Mouse (Mus musculus): ENCODE data around the gene Ctrb1. TPM values are rescaled to one million over a fixed set of nuclear protein-coding genes. Genes with fewer than 3 reads are reported as not detected.

Ctrb1 gene
- 0.23 TPM in 1 of 2 replicates, not detected in the other for polyA plus RNA-seq (2015; fragmentation: Nextera tagmentation; extraction: Ambion mirVana)

GRCm38 (mm10) chr8:111690960-111691445 is at the start of gene Ctrb1:
Gene Ctrb1 (minus strand): TSS chr8:111691010.

GRCm38 (mm10) chr8:111643264-111644141 is 47.3 kb downstream of the Ctrb1 start, which contains the start of gene Zfp1:
Gene Zfp1 (plus strand): TSS chr8:111643401.

Small RNA genes within 50 kb of the gene (microRNA-seq; reads per million reads assigned to microRNA genes)
- 0 reads per million in 2 experiments for gene Mir7076

Other genes starting within 250 kb of the Ctrb1 start
- gene Wdr59, start 168.9 kb downstream of the Ctrb1 start, polyA plus RNA-seq (2015; fragmentation: Nextera tagmentation; extraction: Ambion mirVana) = 2.9 and 3.4 TPM in 2 replicates
- 22.6 and 28.2 TPM in 2 replicates for gene Znrf1, start 154.9 kb downstream of the Ctrb1 start, polyA plus RNA-seq (2015; fragmentation: Nextera tagmentation; extraction: Ambion mirVana)
- gene Ldhd, start 60.6 kb downstream of the Ctrb1 start, polyA plus RNA-seq (2015; fragmentation: Nextera tagmentation; extraction: Ambion mirVana) = 1.6 and 2.2 TPM in 2 replicates
- 10.8 and 11.0 TPM in 2 replicates for gene Zfp1, start 47.6 kb downstream of the Ctrb1 start, polyA plus RNA-seq (2015; fragmentation: Nextera tagmentation; extraction: Ambion mirVana)
- gene Bcar1, start 52.8 kb upstream of the Ctrb1 start, polyA plus RNA-seq (2015; fragmentation: Nextera tagmentation; extraction: Ambion mirVana) = 17.2 and 18.9 TPM in 2 replicates
- 83.7 and 108 TPM in 2 replicates for gene Cfdp1, start 163.3 kb upstream of the Ctrb1 start, polyA plus RNA-seq (2015; fragmentation: Nextera tagmentation; extraction: Ambion mirVana)
- 2.3 and 2.9 TPM in 2 replicates for gene Tmem170, start 185.7 kb upstream of the Ctrb1 start, polyA plus RNA-seq (2015; fragmentation: Nextera tagmentation; extraction: Ambion mirVana)
- gene Chst5, start 219.4 kb upstream of the Ctrb1 start, polyA plus RNA-seq (2015; fragmentation: Nextera tagmentation; extraction: Ambion mirVana) = 0.60 and 2.0 TPM in 2 replicates
- 2.2 and 2.3 TPM in 2 replicates for gene Tmem231, start 242.9 kb upstream of the Ctrb1 start, polyA plus RNA-seq (2015; fragmentation: Nextera tagmentation; extraction: Ambion mirVana)
- 166 and 174 TPM in 2 replicates for gene Gabarapl2, start 249.7 kb upstream of the Ctrb1 start, polyA plus RNA-seq (2015; fragmentation: Nextera tagmentation; extraction: Ambion mirVana)